Mouse (Mus musculus): ENCODE measurements at regions not wholly inside any gene's neighbourhood (a gene's known extent, or its start where the extent isn't known, plus 50 kb on each side); places are given as distances from the start of the nearest gene placed in this dataset.

- no peaks in the 10 kb centered on the region for H3K79me2 ChIP-seq (ENCODE audit: control insufficient read depth, insufficient read depth, low read length, poor library complexity)
- TF ChIP-seq ZNF384 (IDR thresholded peaks at IDR 0.05; ENCODE audit: low read depth, low read length) (no peak), MYC (IDR thresholded peaks at IDR 0.05; ENCODE audit: low read depth, low read length) (no peak), MAFK (IDR thresholded peaks at IDR 0.05; ENCODE audit: borderline replicate concordance, low read depth, low read length) (no peak), POLR2AphosphoS5 (IDR thresholded peaks at IDR 0.05; ENCODE audit: borderline replicate concordance, low read depth, low read length) (peak; percentile 37; the same call in 1 of the 2 replicates)
- no peaks in the 10 kb centered on the region for H3K4me1 ChIP-seq (ENCODE audit: control insufficient read depth in 1 of 2, insufficient read depth in 2 of 2, low read length in 2 of 2)
- no peak overlapping the region for H3K9ac ChIP-seq (ENCODE audit: control insufficient read depth, low read depth, low read length, poor library complexity, severe bottlenecking)
- DNase-seq (ENCODE audit: low read depth, low spot score) = no peak
- H3K27me3 ChIP-seq (ENCODE audit: control insufficient read depth in 1 of 2, insufficient read depth in 2 of 2, low read length in 2 of 2) = no peaks in the 10 kb centered on the region
- no peak overlapping the region for H3K4me3 ChIP-seq (ENCODE audit: control insufficient read depth in 1 of 2, insufficient read depth in 1 of 2, low read depth in 2 of 2, low read length in 2 of 2)
- no peak overlapping the region for H3K27ac ChIP-seq (ENCODE audit: control insufficient read depth, low read depth, low read length)
- H3K36me3 ChIP-seq (ENCODE audit: control insufficient read depth in 1 of 2, insufficient read depth in 2 of 2, low read length in 2 of 2) = no peaks in the 10 kb centered on the region
- H3K9me3 ChIP-seq (replicated peaks; ENCODE audit: insufficient read depth, low read length) = no peaks in the 10 kb centered on the region
These were observed 113.5 kb upstream of the Vmn1r2 start for GRCm38 (mm10) chr4:3053496-3054216.

- no peak overlapping the region for H3K9ac ChIP-seq (ENCODE audit: control insufficient read depth, low read depth, low read length, poor library complexity, severe bottlenecking)
- no peaks in the 10 kb centered on the region for H3K4me1 ChIP-seq (ENCODE audit: control insufficient read depth in 1 of 2, insufficient read depth in 2 of 2, low read length in 2 of 2)
- no peaks in the 10 kb centered on the region for H3K9me3 ChIP-seq (replicated peaks; ENCODE audit: insufficient read depth, low read length)
- DNase-seq (ENCODE audit: low read depth, low spot score) = no peak
- no peaks in the 10 kb centered on the region for H3K79me2 ChIP-seq (ENCODE audit: control insufficient read depth, insufficient read depth, low read length, poor library complexity)
- no peaks in the 10 kb centered on the region for H3K27me3 ChIP-seq (ENCODE audit: control insufficient read depth in 1 of 2, insufficient read depth in 2 of 2, low read length in 2 of 2)
- H3K36me3 ChIP-seq (ENCODE audit: control insufficient read depth in 1 of 2, insufficient read depth in 2 of 2, low read length in 2 of 2) = no peaks in the 10 kb centered on the region
- TF ChIP-seq ELF1 (IDR thresholded peaks at IDR 0.05; ENCODE audit: low read depth, low read length) = no peak
- TF ChIP-seq EP300 (IDR thresholded peaks at IDR 0.05; ENCODE audit: low read depth in 1 of 2, low read length in 2 of 2) = no peak
- no peak for TF ChIP-seq CHD1 (IDR thresholded peaks at IDR 0.05; ENCODE audit: low read depth, low read length)
- no peak for TF ChIP-seq MXI1 (IDR thresholded peaks at IDR 0.05; ENCODE audit: low read depth, low read length)
- no peak for TF ChIP-seq NRF1 (IDR thresholded peaks at IDR 0.05; ENCODE audit: insufficient read depth, low read depth, low read length, poor library complexity, severe bottlenecking)
- no peak for TF ChIP-seq POLR2AphosphoS2 (IDR thresholded peaks at IDR 0.05; ENCODE audit: low read length)
- no peak for TF ChIP-seq SIN3A (IDR thresholded peaks at IDR 0.05; ENCODE audit: low read length)
- no peak for TF ChIP-seq KAT2A (conservative IDR thresholded peaks at IDR 0.05; ENCODE audit: low read depth, low read length)
- TF ChIP-seq ZKSCAN1 (IDR thresholded peaks at IDR 0.05; ENCODE audit: low read depth, low read length) = no peak
- no peak for TF ChIP-seq TCF12 (IDR thresholded peaks at IDR 0.05; ENCODE audit: low read depth, low read length)
- no peak for TF ChIP-seq E2F4 (IDR thresholded peaks at IDR 0.05; ENCODE audit: borderline replicate concordance, low read depth, low read length)
- no peak for TF ChIP-seq TBP (IDR thresholded peaks at IDR 0.05; ENCODE audit: low read depth, low read length)
- TF ChIP-seq GATA1 (IDR thresholded peaks at IDR 0.05; ENCODE audit: low read depth, low read length) = no peak
- no peak for TF ChIP-seq TAL1 (IDR thresholded peaks at IDR 0.05; ENCODE audit: low read length)
- no peak for TF ChIP-seq UBTF (IDR thresholded peaks at IDR 0.05; ENCODE audit: borderline replicate concordance, insufficient read depth, low read depth, low read length)
- TF ChIP-seq BHLHE40 (IDR thresholded peaks at IDR 0.05; ENCODE audit: borderline replicate concordance, low read depth, low read length) = no peak
- TF ChIP-seq ZMIZ1 (IDR thresholded peaks at IDR 0.05; ENCODE audit: low read depth, low read length) = no peak
- no peak overlapping the region for H3K4me3 ChIP-seq (ENCODE audit: control insufficient read depth in 1 of 2, insufficient read depth in 1 of 2, low read depth in 2 of 2, low read length in 2 of 2)
- H3K27ac ChIP-seq (ENCODE audit: control insufficient read depth, low read depth, low read length) = no peak overlapping the region
These were observed 112.2 kb upstream of the Vmn1r2 start for GRCm38 (mm10) chr4:3054886-3055285.

Data from MEL (cell line).